Mouse (Mus musculus): Measurements from ENCODE around the gene Specc1l. TPM values are rescaled to one million over a fixed set of nuclear protein-coding genes. Genes with fewer than 3 reads are reported as not detected.

Gene Specc1l
- polyA plus RNA-seq, 1 experiment: 15.6 TPM

DNA sequence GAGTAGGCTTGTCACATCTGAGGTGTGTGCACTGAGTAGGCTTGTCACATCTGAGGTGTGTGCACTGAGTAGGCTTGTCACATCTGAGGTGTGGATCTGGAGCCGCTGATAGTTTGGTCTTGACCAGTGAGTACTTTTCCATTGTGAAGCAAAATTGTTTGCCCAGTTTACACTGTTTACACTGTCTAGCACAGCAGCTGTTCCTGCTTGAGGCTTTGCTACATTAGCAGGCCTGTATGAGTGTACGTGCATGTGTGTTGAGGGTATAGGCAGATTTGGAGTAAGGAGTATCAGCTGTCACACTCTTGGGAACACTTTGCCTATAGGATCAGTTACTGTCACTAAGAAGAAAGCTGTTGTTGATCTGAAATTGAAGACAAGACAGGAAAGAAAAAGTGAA lies 21.6 kb downstream of the Specc1l start:
- no peak overlapping the region for H3K27ac ChIP-seq (ENCODE audit: insufficient read depth, low read depth, low read length)
- 0 out of 2 replicates have a peak, but pooled peaks cover 2% of the 10 kb centered on the region for H3K4me1 ChIP-seq (ENCODE audit: control insufficient read depth, insufficient read depth, low read length)
- DNase-seq: no peak

DNA sequence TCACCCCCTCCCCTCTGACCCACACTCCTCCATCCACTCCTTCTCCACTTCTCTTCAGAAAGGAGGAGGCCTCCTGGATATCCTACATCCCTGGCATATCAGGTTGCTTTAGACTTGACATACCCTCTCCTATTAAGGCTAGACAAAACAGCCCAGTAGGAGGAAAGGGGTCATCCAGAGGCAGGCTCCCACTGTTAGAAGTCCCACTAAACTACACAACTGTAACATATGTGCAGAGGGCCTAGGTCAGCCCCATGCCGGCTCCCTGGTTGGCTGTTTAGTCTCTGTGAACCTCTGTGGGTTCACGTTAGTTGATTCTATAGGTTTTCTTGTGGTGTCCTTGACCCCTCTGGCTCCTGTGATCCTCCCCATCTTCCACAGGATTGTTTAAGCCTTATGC lies 23.9 kb downstream of the Specc1l start:
- 68% methylated on average over 2 of the region's 2 CpGs for WGBS
- Histone ChIP-seq H3K27ac (ENCODE audit: insufficient read depth, low read depth, low read length) (no peak overlapping the region), H3K36me3 (ENCODE audit: control insufficient read depth, insufficient read depth, low read length) (no peaks in the 10 kb centered on the region), H3K27me3 (replicated peaks; ENCODE audit: control insufficient read depth, insufficient read depth, low read length) (no peaks in the 10 kb centered on the region), H3K4me1 (ENCODE audit: control insufficient read depth, insufficient read depth, low read length) (no peaks in the 10 kb centered on the region), H3K4me3 (ENCODE audit: insufficient read depth, low read depth, low read length) (no peak overlapping the region)
- no peak for DNase-seq
- TF ChIP-seq POLR2A (IDR thresholded peaks at IDR 0.05; ENCODE audit: low read depth, low read length) (no peak), CTCF (conservative IDR thresholded peaks at IDR 0.05; ENCODE audit: insufficient read depth, insufficient read length, low read depth, low read length) (no peak)

More for the DNA sequence above, 21.6 kb downstream of the Specc1l start:
- H3K27me3 ChIP-seq (replicated peaks; ENCODE audit: control insufficient read depth, insufficient read depth, low read length): no peaks in the 10 kb centered on the region
- TF ChIP-seq CTCF (conservative IDR thresholded peaks at IDR 0.05; ENCODE audit: insufficient read depth, insufficient read length, low read depth, low read length) (no peak), POLR2A (IDR thresholded peaks at IDR 0.05; ENCODE audit: low read depth, low read length) (no peak)
- H3K36me3 ChIP-seq (ENCODE audit: control insufficient read depth, insufficient read depth, low read length): no peaks in the 10 kb centered on the region
- H3K4me3 ChIP-seq (ENCODE audit: insufficient read depth, low read depth, low read length): no peak overlapping the region
- 68% methylated on average over 2 of the region's 2 CpGs for WGBS

DNA sequence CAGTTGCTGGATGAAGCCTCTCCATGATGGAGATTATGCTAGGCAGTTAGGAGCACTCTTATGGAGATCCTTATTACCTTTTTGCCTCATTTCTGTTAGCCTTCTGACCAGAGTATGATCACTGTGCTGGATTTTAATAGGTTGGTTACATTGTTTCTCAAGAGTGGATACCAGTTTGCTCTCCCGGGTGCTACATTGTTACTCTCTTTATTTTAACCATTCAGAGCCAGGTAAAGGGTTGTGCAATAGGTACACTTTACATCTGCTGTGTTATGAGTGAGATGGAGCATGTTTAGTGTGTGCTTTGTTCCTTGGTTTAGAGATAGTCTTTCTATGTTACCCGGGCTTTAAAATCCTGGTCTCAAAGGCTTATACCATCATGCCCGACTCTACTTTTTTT lies 24.3 kb downstream of the Specc1l start:
- TF ChIP-seq POLR2A (IDR thresholded peaks at IDR 0.05; ENCODE audit: low read depth, low read length): no peak
- no peak for TF ChIP-seq CTCF (conservative IDR thresholded peaks at IDR 0.05; ENCODE audit: insufficient read depth, insufficient read length, low read depth, low read length)
- 89% methylated on average over 3 of the region's 3 CpGs for WGBS
- H3K4me1 ChIP-seq (ENCODE audit: control insufficient read depth, insufficient read depth, low read length): no peaks in the 10 kb centered on the region

DNA sequence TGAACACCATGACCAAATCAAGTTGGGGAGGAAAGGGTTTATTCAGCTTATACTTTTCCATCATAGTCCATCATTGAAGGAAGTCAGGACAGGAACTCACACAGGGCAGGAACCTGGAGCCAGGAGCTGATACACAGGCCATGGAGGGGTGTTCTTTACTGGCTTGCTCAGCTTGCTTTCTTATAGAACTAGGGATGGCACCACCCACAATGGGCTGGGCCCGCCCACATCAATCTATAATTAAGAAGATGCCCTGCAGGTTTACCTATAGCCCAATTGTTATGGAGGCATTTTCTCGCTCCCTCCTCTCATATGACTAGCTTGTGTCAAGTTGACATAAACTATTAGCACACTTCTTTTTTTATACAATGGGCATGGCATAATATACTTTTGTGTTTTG lies 25.3 kb downstream of the Specc1l start:
- Histone ChIP-seq H3K36me3 (ENCODE audit: control insufficient read depth, insufficient read depth, low read length) (no peaks in the 10 kb centered on the region; the same call in 1 of the 2 replicates), H3K27ac (ENCODE audit: insufficient read depth, low read depth, low read length) (no peak overlapping the region), H3K4me3 (ENCODE audit: insufficient read depth, low read depth, low read length) (no peak overlapping the region), H3K4me1 (ENCODE audit: control insufficient read depth, insufficient read depth, low read length) (no peaks in the 10 kb centered on the region), H3K27me3 (replicated peaks; ENCODE audit: control insufficient read depth, insufficient read depth, low read length) (no peaks in the 10 kb centered on the region)
- TF ChIP-seq CTCF (conservative IDR thresholded peaks at IDR 0.05; ENCODE audit: insufficient read depth, insufficient read length, low read depth, low read length) (no peak), POLR2A (IDR thresholded peaks at IDR 0.05; ENCODE audit: low read depth, low read length) (no peak)
- DNase-seq: no peak
- 96% methylated on average over 2 of the region's 2 CpGs for WGBS

More for the DNA sequence above, 24.3 kb downstream of the Specc1l start:
- no peak for DNase-seq
- Histone ChIP-seq H3K36me3 (ENCODE audit: control insufficient read depth, insufficient read depth, low read length) (no peaks in the 10 kb centered on the region), H3K27ac (ENCODE audit: insufficient read depth, low read depth, low read length) (no peak overlapping the region), H3K27me3 (replicated peaks; ENCODE audit: control insufficient read depth, insufficient read depth, low read length) (no peaks in the 10 kb centered on the region), H3K4me3 (ENCODE audit: insufficient read depth, low read depth, low read length) (no peak overlapping the region)

DNA sequence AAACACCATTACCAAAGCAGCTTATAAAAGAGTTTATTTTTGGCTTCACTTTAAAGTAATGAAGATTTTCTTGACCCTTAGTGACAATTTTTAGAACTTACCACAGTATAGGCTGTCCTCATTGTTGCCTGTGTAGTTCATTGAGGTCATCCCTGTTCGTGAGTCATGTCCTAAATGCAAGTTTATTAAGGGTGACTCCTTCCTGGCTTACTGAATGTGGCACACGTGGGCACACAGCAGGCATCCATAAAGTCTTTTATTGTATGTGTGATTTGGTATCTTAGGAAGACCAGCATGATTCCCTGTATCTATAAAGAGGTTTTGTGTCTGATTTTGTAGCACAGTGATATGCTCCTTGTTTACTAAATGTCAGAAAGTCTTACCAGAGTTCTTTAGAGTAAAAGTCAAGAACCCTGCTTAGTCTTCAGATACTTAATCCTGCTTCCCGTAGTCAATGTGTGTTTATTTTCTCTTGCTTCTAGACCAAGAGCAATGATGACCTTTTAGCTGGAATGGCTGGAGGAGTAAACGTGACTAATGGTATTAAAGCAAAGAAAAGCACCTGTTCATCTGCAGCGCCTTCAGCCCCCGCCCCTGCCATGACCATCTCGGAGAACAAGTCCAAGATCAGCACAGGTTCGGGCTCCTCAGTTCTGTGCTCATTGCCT lies 28.8 kb downstream of the Specc1l start:
- TF ChIP-seq CTCF (conservative IDR thresholded peaks at IDR 0.05; ENCODE audit: insufficient read depth, insufficient read length, low read depth, low read length): no peak
- no peak for TF ChIP-seq POLR2A (IDR thresholded peaks at IDR 0.05; ENCODE audit: low read depth, low read length)
- Histone ChIP-seq H3K36me3 (ENCODE audit: control insufficient read depth, insufficient read depth, low read length) (no peaks in the 10 kb centered on the region; the same call in none of the 2 replicates), H3K4me3 (ENCODE audit: insufficient read depth, low read depth, low read length) (no peak overlapping the region), H3K27ac (ENCODE audit: insufficient read depth, low read depth, low read length) (no peak overlapping the region), H3K27me3 (replicated peaks; ENCODE audit: control insufficient read depth, insufficient read depth, low read length) (no peaks in the 10 kb centered on the region), H3K4me1 (ENCODE audit: control insufficient read depth, insufficient read depth, low read length) (no peaks in the 10 kb centered on the region)
- no peak for DNase-seq
- WGBS: 67% methylated on average over 8 of the region's 8 CpGs

DNA sequence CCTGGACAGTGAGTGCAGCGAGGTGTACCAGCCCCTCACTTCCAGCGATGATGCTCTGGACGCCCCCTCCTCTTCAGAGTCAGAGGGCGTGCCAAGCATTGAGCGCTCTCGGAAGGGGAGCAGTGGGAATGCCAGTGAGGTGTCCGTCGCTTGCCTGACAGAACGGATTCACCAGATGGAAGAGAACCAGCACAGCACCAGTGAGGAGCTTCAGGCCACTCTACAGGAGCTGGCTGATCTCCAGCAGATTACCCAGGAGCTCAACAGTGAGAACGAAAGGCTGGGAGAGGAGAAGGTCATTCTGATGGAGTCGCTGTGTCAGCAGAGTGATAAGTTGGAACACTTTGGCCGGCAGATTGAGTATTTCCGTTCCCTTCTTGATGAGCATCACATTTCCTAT lies 33.9 kb downstream of the Specc1l start:
- 78% methylated on average over 13 of the region's 13 CpGs for WGBS
- Histone ChIP-seq H3K27me3 (replicated peaks; ENCODE audit: control insufficient read depth, insufficient read depth, low read length) (no peaks in the 10 kb centered on the region), H3K27ac (ENCODE audit: insufficient read depth, low read depth, low read length) (no peak overlapping the region), H3K4me1 (ENCODE audit: control insufficient read depth, insufficient read depth, low read length) (no peaks in the 10 kb centered on the region), H3K36me3 (ENCODE audit: control insufficient read depth, insufficient read depth, low read length) (peaks cover 1% of the 10 kb centered on the region), H3K4me3 (ENCODE audit: insufficient read depth, low read depth, low read length) (no peak overlapping the region)
- no peak for TF ChIP-seq CTCF (conservative IDR thresholded peaks at IDR 0.05; ENCODE audit: insufficient read depth, insufficient read length, low read depth, low read length)
- TF ChIP-seq POLR2A (IDR thresholded peaks at IDR 0.05; ENCODE audit: low read depth, low read length): no peak
- DNase-seq: no peak

DNA sequence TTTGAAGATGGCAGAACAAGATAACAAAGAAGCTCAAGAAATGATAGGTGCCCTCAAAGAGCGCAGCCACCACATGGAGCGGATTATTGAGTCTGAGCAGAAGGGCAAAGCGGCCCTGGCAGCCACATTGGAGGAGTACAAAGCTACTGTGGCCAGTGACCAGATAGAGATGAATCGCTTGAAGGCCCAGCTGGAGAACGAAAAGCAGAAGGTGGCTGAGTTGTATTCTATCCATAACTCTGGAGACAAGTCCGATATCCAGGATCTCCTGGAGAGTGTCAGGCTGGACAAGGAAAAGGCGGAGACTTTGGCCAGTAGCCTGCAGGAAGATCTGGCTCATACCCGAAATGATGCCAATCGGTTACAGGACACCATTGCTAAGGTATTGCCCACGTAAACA lies 34.5 kb downstream of the Specc1l start:
- no peak for DNase-seq
- no peak overlapping the region for H3K27ac ChIP-seq (ENCODE audit: insufficient read depth, low read depth, low read length)
- H3K27me3 ChIP-seq (replicated peaks; ENCODE audit: control insufficient read depth, insufficient read depth, low read length): no peaks in the 10 kb centered on the region
- H3K4me1 ChIP-seq (ENCODE audit: control insufficient read depth, insufficient read depth, low read length): no peaks in the 10 kb centered on the region
- WGBS: 82% methylated on average over 10 of the region's 10 CpGs
- H3K36me3 ChIP-seq (ENCODE audit: control insufficient read depth, insufficient read depth, low read length): peaks cover 1% of the 10 kb centered on the region
- TF ChIP-seq CTCF (conservative IDR thresholded peaks at IDR 0.05; ENCODE audit: insufficient read depth, insufficient read length, low read depth, low read length) (no peak), POLR2A (IDR thresholded peaks at IDR 0.05; ENCODE audit: low read depth, low read length) (no peak)
- no peak overlapping the region for H3K4me3 ChIP-seq (ENCODE audit: insufficient read depth, low read depth, low read length)
